Mouse (Mus musculus) telencephalon, adult 2 months (tissue): ENCODE data around the gene Cyfip1.

ENCODE experiments used
- DNase-seq: peaks from one replicate; pipeline ENCODE4 v3.0.0-alpha.2; 2011; ENCODE audit warnings: low read depth, low spot score

The Cyfip1 gene

GRCm38 (mm10) chr7:55938341-55938740 lies 96.8 kb downstream of the Cyfip1 start:
- DNase-seq: no peak

GRCm38 (mm10) chr7:55956054-55956453 lies 114.5 kb downstream of the Cyfip1 start:
- DNase-seq: no peak

GRCm38 (mm10) chr7:55957178-55957577 lies 115.6 kb downstream of the Cyfip1 start:
- DNase-seq: no peak

GRCm38 (mm10) chr7:55957916-55958315 lies 116.4 kb downstream of the Cyfip1 start:
- DNase-seq: no peak

GRCm38 (mm10) chr7:55959801-55960200 lies 118.3 kb downstream of the Cyfip1 start:
- DNase-seq: no peak

- DNase-seq: no peak
Observed at GRCm38 (mm10) chr7:55960506-55960905, 119.0 kb downstream of the Cyfip1 start.

GRCm38 (mm10) chr7:55962004-55962908 lies 120.7 kb downstream of the Cyfip1 start, which contains the start of gene Nipa2:
Gene Nipa2, minus strand, starts transcription at chr7:55962476.
- peak; percentile 87 for DNase-seq

- no peak for DNase-seq
Observed at GRCm38 (mm10) chr7:55966866-55967460, 125.4 kb downstream of the Cyfip1 start.

GRCm38 (mm10) chr7:55968258-55968901 lies 126.8 kb downstream of the Cyfip1 start:
- peak; percentile 33 for DNase-seq

GRCm38 (mm10) chr7:55969415-55969814 lies 127.9 kb downstream of the Cyfip1 start:
- DNase-seq: no peak

GRCm38 (mm10) chr7:55974429-55974828 lies 132.9 kb downstream of the Cyfip1 start:
- DNase-seq: no peak

GRCm38 (mm10) chr7:55981511-55981910 lies 140.0 kb downstream of the Cyfip1 start:
- no peak for DNase-seq
